Mouse (Mus musculus) stomach, postnatal 0 days (tissue): ENCODE data around the gene Ube2i.

Source experiments
- CTCF ChIP-seq: IDR thresholded peaks from 2 replicates; pipeline ENCODE4 v1.5.1; 2016; ENCODE audit warnings: antibody characterized with exemption, low read depth, mild to moderate bottlenecking, moderate library complexity
- EP300 ChIP-seq: optimal IDR thresholded peaks from 2 replicates; pipeline ENCODE3; 2016; ENCODE audit warnings: antibody characterized with exemption

DNA sequence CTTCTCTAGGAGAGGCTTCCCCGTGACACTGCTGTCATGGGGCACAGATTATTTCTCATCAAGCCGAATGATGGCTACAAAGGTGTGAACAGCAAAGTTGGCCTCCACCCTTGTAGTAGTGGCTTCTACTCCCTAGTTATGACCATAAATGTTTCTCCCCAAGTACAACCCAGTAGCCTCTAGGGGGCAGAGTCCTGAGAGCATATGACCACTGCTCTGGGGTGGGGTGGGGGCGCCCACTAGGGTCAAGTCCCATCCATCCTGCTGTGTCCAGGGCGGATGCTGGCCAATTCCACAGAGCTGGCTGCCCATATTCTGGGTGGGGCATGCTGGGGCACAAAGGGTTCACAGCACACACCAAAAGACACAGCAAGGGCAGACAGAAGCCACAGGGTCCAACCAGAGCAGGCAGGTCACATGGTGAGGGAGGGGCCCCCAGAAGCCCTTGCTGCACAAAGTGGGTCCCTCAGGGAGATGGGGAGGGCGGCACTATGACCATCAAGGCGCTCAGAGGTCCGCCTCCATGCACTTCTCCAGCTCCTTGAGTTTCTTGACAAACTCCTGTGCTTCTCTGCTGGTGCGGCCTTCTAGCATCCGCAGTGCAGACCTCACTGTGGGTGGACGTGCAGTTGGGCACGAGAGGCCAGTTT lies 31.2 kb downstream of the Ube2i start:
- TF ChIP-seq EP300 (no peak), CTCF (peak; percentile 48)
